Mouse (Mus musculus) liver, adult 2 months (tissue): ENCODE measurements at regions not wholly inside any gene's neighbourhood (a gene's known extent, or its start where the extent isn't known, plus 50 kb on each side); places are given as distances from the start of the nearest gene placed in this dataset.
A peak's percentile ranks its signal among the peaks of the same experiment; 100 is the strongest.
"Not testable (repeated sequence)": the region's sequence is repeated elsewhere in the genome, so short reads cannot be mapped to it uniquely, and the experiment has no call there.

Experiments
- DNase-seq: peaks from one replicate; pipeline ENCODE4 v3.0.0-alpha.2; 2011; ENCODE audit warnings: low read depth, low spot score; ENCODE audit errors: extremely low read depth
- H3K27ac ChIP-seq: fragments of 200-500 bp; replicated peaks from 2 replicates; pipeline ENCODE4 v1.5.1; 2012; ENCODE audit warnings: low read depth, mild to moderate bottlenecking, control low read depth, inconsistent platforms, low read length; ENCODE audit not compliant: insufficient read depth
- H3K27me3 ChIP-seq: fragments of 200-500 bp; 2 replicates; pipeline ENCODE4 v1.6.1; 2012; ENCODE audit warnings: mild to moderate bottlenecking, moderate library complexity, low read length, inconsistent platforms; ENCODE audit not compliant: control insufficient read depth, insufficient read depth
- H3K36me3 ChIP-seq: fragments of 200-500 bp; 2 replicates; pipeline ENCODE4 v1.6.1; 2012; ENCODE audit warnings: low read length, inconsistent platforms; ENCODE audit not compliant: control insufficient read depth, insufficient read depth
- H3K4me1 ChIP-seq: fragments of 200-500 bp; 2 replicates; pipeline ENCODE4 v1.6.1; 2011; ENCODE audit warnings: low read length; ENCODE audit not compliant: control insufficient read depth, insufficient read depth
- H3K4me3 ChIP-seq: fragments of 200-500 bp; 2 replicates; pipeline ENCODE4 v1.5.1; 2011; ENCODE audit warnings: low read depth, mild to moderate bottlenecking, control low read depth, low read length, moderate library complexity; ENCODE audit not compliant: insufficient read depth
- H3K79me2 ChIP-seq: fragments of 200-500 bp; 2 replicates; pipeline ENCODE4 v1.6.1; 2012; ENCODE audit warnings: inconsistent platforms, mild to moderate bottlenecking, low read length, moderate library complexity; ENCODE audit not compliant: control insufficient read depth, insufficient read depth
- H3K9ac ChIP-seq: fragments of 200-500 bp; 2 replicates; pipeline ENCODE4 v1.6.1; 2012; ENCODE audit warnings: low read depth, mild to moderate bottlenecking, control low read depth, inconsistent platforms, low read length
- CTCF ChIP-seq: fragments of 200-500 bp; IDR thresholded peaks from 2 replicates; pipeline ENCODE4 v1.5.1; 2011; ENCODE audit warnings: low read depth, low read length, control low read depth
- POLR2A ChIP-seq: fragments of 200-500 bp; IDR thresholded peaks from 2 replicates; pipeline ENCODE4 v1.6.1; 2011; ENCODE audit warnings: low read length, control low read depth; ENCODE audit not compliant: insufficient read depth; ENCODE audit errors: extremely low read depth
- WGBS: fragments of 180-500 bp; shearing (Covaris S2); methylation state at CpG from one replicate; pipeline ENCODE4 v1.1.7; 2018; 5-methylcytosine and 5-hydroxymethylcytosine counted together

DNA sequence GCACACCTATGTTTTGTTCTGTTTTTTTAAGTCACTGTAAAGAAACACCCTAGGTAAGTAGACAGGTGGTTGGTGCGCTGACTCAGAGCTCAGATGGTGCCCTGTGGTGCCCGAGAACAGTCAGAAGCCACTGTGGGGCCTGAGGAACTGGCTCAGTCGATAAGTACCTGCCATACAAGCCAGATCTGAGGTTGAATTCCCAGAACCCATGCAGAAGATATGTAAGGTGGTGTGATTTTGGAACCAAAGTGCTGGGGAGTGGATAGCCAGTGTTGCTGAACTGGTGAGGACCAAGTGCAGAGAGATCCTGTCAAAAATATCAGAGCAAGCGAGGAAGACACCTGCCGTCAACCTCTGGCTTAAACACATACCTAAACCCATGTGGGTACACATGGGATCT is 65.4 kb downstream of the Chst1 start:
- no peak overlapping the region for H3K4me3 ChIP-seq
- no peaks in the 10 kb centered on the region for H3K36me3 ChIP-seq
- TF ChIP-seq POLR2A (no peak), CTCF (no peak)
- WGBS: 47% methylated on average over 5 of the region's 5 CpGs
- no peak overlapping the region for H3K27ac ChIP-seq
- no peaks in the 10 kb centered on the region for H3K4me1 ChIP-seq
- H3K9ac ChIP-seq: no peak overlapping the region
- H3K79me2 ChIP-seq: no peaks in the 10 kb centered on the region
- no peaks in the 10 kb centered on the region for H3K27me3 ChIP-seq
- DNase-seq: no peak

DNA sequence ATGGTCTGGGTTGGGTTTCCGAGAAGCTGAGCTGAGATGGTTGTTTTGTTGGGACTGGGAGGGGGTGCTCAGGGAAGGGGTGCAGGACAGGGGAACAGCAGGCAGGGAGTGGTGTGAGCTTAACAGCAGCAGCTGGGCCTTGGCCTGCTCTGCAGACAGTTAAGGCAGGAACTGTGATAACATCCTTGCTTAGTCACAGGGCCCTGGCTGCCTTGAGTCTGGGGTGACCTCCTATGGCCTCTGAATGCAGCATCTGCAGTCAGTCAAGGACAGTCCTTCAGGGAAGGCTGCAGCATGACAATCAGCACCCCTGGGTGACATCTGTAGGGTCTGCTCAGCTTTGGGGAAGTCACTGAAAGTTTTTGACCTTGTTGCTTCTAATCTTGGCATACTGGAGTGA is 67.7 kb downstream of the Chst1 start:
- H3K27ac ChIP-seq: no peak overlapping the region
- WGBS: 65% methylated on average over 1 of the region's 1 CpGs
- no peak for TF ChIP-seq CTCF
- no peak for TF ChIP-seq POLR2A
- peak; percentile 5 for DNase-seq
- H3K27me3 ChIP-seq: no peaks in the 10 kb centered on the region
- no peaks in the 10 kb centered on the region for H3K79me2 ChIP-seq
- H3K4me3 ChIP-seq: no peak overlapping the region
- no peaks in the 10 kb centered on the region for H3K36me3 ChIP-seq
- H3K4me1 ChIP-seq: no peaks in the 10 kb centered on the region
- H3K9ac ChIP-seq: no peak overlapping the region

GRCm38 (mm10) chr2:92667756-92668155 is 68.2 kb downstream of the Chst1 start:
- no peaks in the 10 kb centered on the region for H3K4me1 ChIP-seq
- DNase-seq: peak; percentile 9
- TF ChIP-seq CTCF (no peak), POLR2A (no peak)
- no peak overlapping the region for H3K27ac ChIP-seq
- H3K36me3 ChIP-seq: no peaks in the 10 kb centered on the region
- H3K9ac ChIP-seq: no peak overlapping the region
- no peaks in the 10 kb centered on the region for H3K79me2 ChIP-seq
- H3K4me3 ChIP-seq: no peak overlapping the region
- WGBS: 64% methylated on average over 6 of the region's 6 CpGs
- H3K27me3 ChIP-seq: no peaks in the 10 kb centered on the region

DNA sequence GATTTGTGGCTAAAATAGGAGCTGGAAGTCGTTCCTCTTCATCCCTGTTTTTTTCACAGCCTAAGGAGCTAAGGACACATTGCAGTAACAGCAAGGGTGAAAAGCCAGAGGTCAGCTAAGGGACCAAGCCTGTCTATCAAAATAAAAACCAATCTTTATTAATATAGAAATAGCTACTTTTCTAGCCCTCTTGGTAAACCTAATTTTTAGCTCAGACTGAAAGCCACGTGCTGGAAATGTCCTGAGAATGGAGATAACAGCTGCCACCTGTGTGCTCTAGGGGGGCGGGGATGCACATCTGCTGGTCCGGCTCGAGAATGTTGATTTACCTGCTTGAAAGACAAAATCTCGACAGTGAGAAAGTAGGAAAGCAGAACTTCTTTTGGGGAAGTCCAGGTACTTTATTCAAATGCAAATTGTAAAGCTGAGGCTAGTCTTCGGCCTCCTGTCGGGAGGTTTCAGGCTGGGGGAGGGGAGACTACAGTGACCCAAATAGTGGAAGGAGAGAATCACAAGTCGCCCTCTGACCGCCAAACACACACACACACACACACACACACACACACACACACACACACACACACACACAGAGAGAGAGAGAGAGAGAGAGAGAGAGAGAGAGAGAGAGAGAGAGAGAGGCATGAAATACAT is 70.0 kb downstream of the Chst1 start:
- H3K36me3 ChIP-seq, DNase-seq, H3K27me3 ChIP-seq, H3K4me1 ChIP-seq, H3K79me2 ChIP-seq, H3K27ac ChIP-seq, H3K4me3 ChIP-seq, H3K9ac ChIP-seq: not testable (repeated sequence)
- WGBS: 27% methylated on average over 10 of the region's 10 CpGs

DNA sequence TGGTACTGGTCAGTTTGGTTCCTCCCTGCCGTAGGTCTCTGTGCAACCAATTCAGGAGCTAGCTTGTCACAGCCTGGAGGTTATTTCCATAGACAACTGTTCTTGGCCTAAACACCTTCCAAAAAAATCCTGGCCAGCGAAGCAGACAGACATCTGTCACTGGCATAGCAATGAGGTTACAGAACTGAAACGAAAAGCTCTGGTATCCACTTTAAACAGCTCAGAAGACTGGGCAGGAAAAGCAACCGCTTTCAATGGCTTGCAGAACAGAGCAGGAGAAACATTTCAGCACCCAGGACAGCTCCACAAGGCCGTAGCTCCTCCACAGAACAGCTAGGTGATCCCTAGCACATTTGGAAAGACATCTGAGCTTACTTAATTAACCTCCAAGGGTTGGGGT is 72.1 kb downstream of the Chst1 start:
- TF ChIP-seq POLR2A: no peak
- no peak for TF ChIP-seq CTCF
- Histone ChIP-seq H3K4me1 (no peaks in the 10 kb centered on the region), H3K27me3 (no peaks in the 10 kb centered on the region), H3K9ac (no peak overlapping the region), H3K36me3 (no peaks in the 10 kb centered on the region), H3K27ac (no peak overlapping the region), H3K4me3 (no peak overlapping the region), H3K79me2 (no peaks in the 10 kb centered on the region)
- DNase-seq: peak; percentile 7
- 33% methylated on average over 5 of the region's 5 CpGs for WGBS

DNA sequence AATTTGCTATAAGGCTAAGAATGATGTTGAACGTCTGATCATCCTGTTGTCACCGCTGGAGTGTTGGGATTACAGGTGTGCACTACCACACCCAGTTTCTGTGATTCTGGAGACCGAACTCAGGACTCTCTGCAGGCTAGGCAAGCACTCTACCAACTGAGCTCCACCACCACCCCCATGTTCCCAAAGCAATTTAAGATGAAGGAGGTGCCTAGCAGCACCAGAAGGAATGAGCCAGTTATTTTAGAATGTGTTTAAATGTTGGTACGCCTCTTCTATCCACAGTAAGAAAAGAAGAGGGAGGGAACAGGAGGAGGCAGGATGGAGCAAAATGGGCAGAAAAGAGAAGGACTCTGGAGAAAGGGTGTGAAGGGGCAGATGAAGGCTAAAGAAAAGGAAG is 72.6 kb downstream of the Chst1 start:
- Histone ChIP-seq H3K79me2 (no peaks in the 10 kb centered on the region), H3K4me3 (no peak overlapping the region), H3K36me3 (no peaks in the 10 kb centered on the region), H3K4me1 (no peaks in the 10 kb centered on the region), H3K27ac (no peak overlapping the region), H3K9ac (no peak overlapping the region), H3K27me3 (no peaks in the 10 kb centered on the region)
- TF ChIP-seq POLR2A: no peak
- TF ChIP-seq CTCF: no peak
- DNase-seq: no peak
- WGBS: 60% methylated on average over 4 of the region's 4 CpGs
